Mouse (Mus musculus) MEL (cell line): ENCODE results near the gene Ovol2. TPM values are rescaled to one million over a fixed set of nuclear protein-coding genes. Genes with fewer than 3 reads are reported as not detected.
A peak's percentile ranks its signal among the peaks of the same experiment; 100 is the strongest.

Source experiments
- DNase-seq: peaks from one replicate; pipeline ENCODE4 v3.0.0; 2011; ENCODE audit warnings: low read depth, low spot score
- H3K27ac ChIP-seq: 2 replicates; pipeline ENCODE4 v1.5.1; 2012; ENCODE audit warnings: low read depth, mild to moderate bottlenecking, control low read depth, low read length, moderate library complexity; ENCODE audit not compliant: control insufficient read depth
- H3K27me3 ChIP-seq, 2 experiments: fragments of 150-350 bp in 1 of 2; sonication (generic) in 1 of 2; 2 replicates each; pipeline ENCODE4 v1.6.1; 2012; ENCODE audit warnings: low read length in 2 of 2, mild to moderate bottlenecking in 2 of 2, improper control_type of control experiment in 1 of 2, moderate library complexity in 1 of 2; ENCODE audit not compliant: insufficient read depth in 2 of 2, control insufficient read depth in 1 of 2
- H3K36me3 ChIP-seq, 2 experiments: 2 replicates each; pipeline ENCODE4 v1.6.1; 2012 to 2014; ENCODE audit warnings: low read length in 2 of 2, improper control_type of control experiment in 1 of 2, inconsistent platforms in 1 of 2, mild to moderate bottlenecking in 1 of 2; ENCODE audit not compliant: insufficient read depth in 2 of 2, control insufficient read depth in 1 of 2
- H3K4me1 ChIP-seq, 2 experiments: fragments of 150-350 bp in 1 of 2; sonication (generic) in 1 of 2; 2 replicates each; pipeline ENCODE4 v1.6.1; 2012; ENCODE audit warnings: low read length in 2 of 2, improper control_type of control experiment in 1 of 2, mild to moderate bottlenecking in 1 of 2; ENCODE audit not compliant: insufficient read depth in 2 of 2, control insufficient read depth in 1 of 2
- H3K4me3 ChIP-seq, 2 experiments: fragments of 150-350 bp in 1 of 2; sonication (generic) in 1 of 2; 2 replicates each; pipeline ENCODE4 v1.5.1; 2012; ENCODE audit warnings: low read depth in 2 of 2, low read length in 2 of 2, mild to moderate bottlenecking in 2 of 2, moderate library complexity in 2 of 2, control low read depth in 1 of 2, improper control_type of control experiment in 1 of 2; ENCODE audit not compliant: control insufficient read depth in 1 of 2, insufficient read depth in 1 of 2
- H3K79me2 ChIP-seq: 2 replicates; pipeline ENCODE4 v1.6.1; 2012; ENCODE audit warnings: mild to moderate bottlenecking, low read length, moderate library complexity; ENCODE audit not compliant: control insufficient read depth, poor library complexity, insufficient read depth
- H3K9ac ChIP-seq: 2 replicates; pipeline ENCODE4 v1.6.1; 2012; ENCODE audit warnings: low read depth, mild to moderate bottlenecking, control low read depth, low read length, moderate library complexity; ENCODE audit not compliant: control insufficient read depth, poor library complexity, severe bottlenecking
- H3K9me3 ChIP-seq: fragments of 150-350 bp; sonication (generic); replicated peaks from 2 replicates; pipeline ENCODE4 v1.6.1; 2012; ENCODE audit warnings: mild to moderate bottlenecking, low read length, improper control_type of control experiment, moderate library complexity; ENCODE audit not compliant: insufficient read depth
- CTCF ChIP-seq, 3 experiments: IDR thresholded peaks in 2 of 3; conservative IDR thresholded peaks in 1 of 3; 2 replicates each; pipeline ENCODE4 v1.5.1; 2011 to 2012; ENCODE audit warnings: low read length in 3 of 3, low read depth in 2 of 3, mild to moderate bottlenecking in 2 of 3, improper control_type of control experiment in 1 of 3, inconsistent platforms in 1 of 3, mixed read lengths in 1 of 3, moderate library complexity in 1 of 3; ENCODE audit not compliant: control insufficient read depth in 1 of 3, insufficient read depth in 1 of 3, poor library complexity in 1 of 3, severe bottlenecking in 1 of 3
- ETS1 ChIP-seq: IDR thresholded peaks from 2 replicates; pipeline ENCODE4 v1.6.1; 2012; ENCODE audit warnings: low read depth, mild to moderate bottlenecking, inconsistent platforms, low read length, improper control_type of control experiment, moderate library complexity
- JUND ChIP-seq: IDR thresholded peaks from 2 replicates; pipeline ENCODE4 v1.6.1; 2011; ENCODE audit warnings: low read depth, mild to moderate bottlenecking, improper control_type of control experiment, low read length
- KAT2A ChIP-seq: conservative IDR thresholded peaks from 2 replicates; pipeline ENCODE4 v1.6.1; 2012; ENCODE audit warnings: low read depth, low read length, improper control_type of control experiment, inconsistent platforms
- MAX ChIP-seq: IDR thresholded peaks from 2 replicates; pipeline ENCODE4 v1.6.1; 2011; ENCODE audit warnings: low read length, improper control_type of control experiment
- NELFE ChIP-seq: IDR thresholded peaks from 2 replicates; pipeline ENCODE4 v1.6.1; 2011; ENCODE audit warnings: low read depth, low read length, improper control_type of control experiment
- POLR2A ChIP-seq, 2 experiments: IDR thresholded peaks; 2 replicates each; pipeline ENCODE4 v1.6.1; 2011 to 2012; ENCODE audit warnings: low read length in 2 of 2, mild to moderate bottlenecking in 2 of 2, control low read depth in 1 of 2, improper control_type of control experiment in 1 of 2, low read depth in 1 of 2, moderate library complexity in 1 of 2; ENCODE audit not compliant: control insufficient read depth in 1 of 2, insufficient read depth in 1 of 2, poor library complexity in 1 of 2
- POLR2AphosphoS2 ChIP-seq: IDR thresholded peaks from 2 replicates; pipeline ENCODE4 v1.6.1; 2011; ENCODE audit warnings: low read length, improper control_type of control experiment
- SIN3A ChIP-seq: IDR thresholded peaks from 2 replicates; pipeline ENCODE4 v1.6.1; 2012; ENCODE audit warnings: low read length, improper control_type of control experiment, inconsistent platforms
- SMC3 ChIP-seq: IDR thresholded peaks from 2 replicates; pipeline ENCODE4 v1.6.1; 2011; ENCODE audit warnings: low read depth, low read length, improper control_type of control experiment
- TBP ChIP-seq: IDR thresholded peaks from 2 replicates; pipeline ENCODE4 v1.8.0; 2011; ENCODE audit warnings: low read depth, low read length, improper control_type of control experiment
- UBTF ChIP-seq: IDR thresholded peaks from 2 replicates; pipeline ENCODE4 v1.6.1; 2012; ENCODE audit warnings: low read depth, mild to moderate bottlenecking, inconsistent platforms, low read length, improper control_type of control experiment, moderate library complexity, borderline replicate concordance; ENCODE audit not compliant: insufficient read depth
- USF1 ChIP-seq: IDR thresholded peaks from 2 replicates; pipeline ENCODE4 v1.6.1; 2014; ENCODE audit warnings: low read depth, mild to moderate bottlenecking, inconsistent platforms, low read length, improper control_type of control experiment, moderate library complexity
- ZC3H11A ChIP-seq: IDR thresholded peaks from 2 replicates; pipeline ENCODE4 v1.6.1; 2012; ENCODE audit warnings: low read depth, mild to moderate bottlenecking, inconsistent platforms, low read length, improper control_type of control experiment
- ZKSCAN1 ChIP-seq: IDR thresholded peaks from 2 replicates; pipeline ENCODE4 v1.6.1; 2012; ENCODE audit warnings: low read depth, mild to moderate bottlenecking, inconsistent platforms, low read length, improper control_type of control experiment, moderate library complexity
- ZMIZ1 ChIP-seq: IDR thresholded peaks from 2 replicates; pipeline ENCODE4 v1.6.1; 2012; ENCODE audit warnings: low read depth, mild to moderate bottlenecking, inconsistent platforms, low read length, improper control_type of control experiment, moderate library complexity
- polyA plus RNA-seq, 2 experiments: library from polyadenylated mRNA; stranded (reverse) in 1 of 2; unstranded in 1 of 2; fragments of >175 nt in 1 of 2; fragments of >200 nt in 1 of 2; gene quantifications; 2 replicates each; pipeline versions ENCODE4 v1.2.1 to v1.2.4; 2012; ENCODE audit warnings: low replicate concordance in 2 of 2, low read depth in 1 of 2; ENCODE audit not compliant: insufficient read length in 2 of 2, insufficient read depth in 1 of 2, missing spikeins in 1 of 2
- total RNA-seq: library from RNA; depleted of rRNA; stranded (reverse); fragments of 300-350 nt; gene quantifications from 2 replicates; pipeline ENCODE4 v1.2.3, GENCODE M21; 2012

Ovol2 gene
- total and polyA plus RNA-seq, 3 experiments: not detected

DNA sequence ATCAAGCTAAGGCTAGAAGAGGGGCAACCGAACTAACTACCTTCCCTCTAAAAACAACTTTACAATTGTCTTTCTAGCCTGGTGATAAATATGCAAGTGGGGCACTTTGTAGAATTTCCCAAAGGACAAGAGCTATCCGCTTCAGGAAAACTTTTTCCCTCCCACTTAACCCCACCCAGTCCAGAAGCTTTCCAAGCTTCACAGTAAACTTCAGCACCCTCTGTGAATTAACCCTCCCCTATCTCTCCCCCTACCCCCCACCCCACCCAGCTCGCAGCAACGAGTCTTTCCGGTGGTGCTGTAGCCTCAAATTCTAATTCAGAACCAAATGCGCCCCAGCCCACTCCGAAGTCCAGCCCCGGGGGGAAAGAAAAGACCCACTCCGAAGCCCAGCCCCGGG lies 2.5 kb downstream of the Ovol2 start:
- Histone ChIP-seq H3K36me3 (no peaks in the 10 kb centered on the region), H3K9ac (no peak overlapping the region)

DNA sequence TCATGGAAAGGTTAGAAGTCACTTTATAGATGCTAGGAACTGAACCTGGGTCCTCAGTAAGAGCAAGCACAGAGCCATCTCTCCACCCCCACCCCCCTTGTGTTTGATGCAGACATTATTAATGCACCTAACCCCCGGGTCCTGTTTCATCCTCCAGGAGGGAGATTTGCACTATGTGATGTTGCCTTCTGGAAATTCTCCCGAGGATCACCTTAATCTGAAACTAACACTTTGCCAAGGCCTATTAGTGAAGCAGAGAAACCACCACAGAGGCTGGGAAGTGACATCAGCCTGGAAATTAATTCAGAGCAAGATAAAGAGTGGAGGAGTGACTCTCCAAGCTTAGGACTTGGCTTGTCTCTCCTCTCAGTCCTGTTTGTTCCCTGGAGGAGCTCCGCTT lies 7.7 kb downstream of the Ovol2 start:
- Histone ChIP-seq H3K4me3 (no peak overlapping the region), H3K9me3 (no peaks in the 10 kb centered on the region), H3K27me3 (no peaks in the 10 kb centered on the region; a peak in 1 of 4 replicates), H3K4me1 (no peaks in the 10 kb centered on the region), H3K9ac (no peak overlapping the region), H3K27ac (no peak overlapping the region), H3K36me3 (no peaks in the 10 kb centered on the region), H3K79me2 (no peaks in the 10 kb centered on the region)
- DNase-seq: no peak
- TF ChIP-seq NELFE: no peak
- no peak for TF ChIP-seq CTCF (IDR thresholded peaks at IDR 0.05 in 2 of 3, conservative IDR thresholded peaks at IDR 0.05 in 1 of 3; ENCODE audit: control insufficient read depth in 1 of 3, insufficient read depth in 1 of 3, low read depth in 2 of 3, low read length in 3 of 3, poor library complexity in 1 of 3, severe bottlenecking in 1 of 3)
- no peak for TF ChIP-seq POLR2AphosphoS2
- TF ChIP-seq ZC3H11A: no peak
- TF ChIP-seq SIN3A: no peak
- TF ChIP-seq JUND: no peak
- no peak for TF ChIP-seq SMC3
- TF ChIP-seq MAX: no peak
- TF ChIP-seq ZMIZ1: no peak
- TF ChIP-seq ZKSCAN1: no peak
- no peak for TF ChIP-seq POLR2A (IDR thresholded peaks at IDR 0.05; ENCODE audit: control insufficient read depth in 1 of 2, insufficient read depth in 1 of 2, low read depth in 1 of 2, low read length in 2 of 2, poor library complexity in 1 of 2)
- no peak for TF ChIP-seq ETS1
- no peak for TF ChIP-seq USF1
- TF ChIP-seq UBTF: no peak

More for the DNA sequence above, 2.5 kb downstream of the Ovol2 start:
- no peaks in the 10 kb centered on the region for H3K9me3 ChIP-seq
- peaks cover 0 to 2% of the 10 kb centered on the region in 2 experiments; a peak in 2 of 4 replicates for H3K27me3 ChIP-seq
- H3K4me3 ChIP-seq: no peak overlapping the region
- no peaks in the 10 kb centered on the region for H3K4me1 ChIP-seq
- no peak for DNase-seq
- TF ChIP-seq UBTF (no peak), POLR2AphosphoS2 (no peak)
- H3K27ac ChIP-seq: no peak overlapping the region
- no peaks in the 10 kb centered on the region for H3K79me2 ChIP-seq

DNA sequence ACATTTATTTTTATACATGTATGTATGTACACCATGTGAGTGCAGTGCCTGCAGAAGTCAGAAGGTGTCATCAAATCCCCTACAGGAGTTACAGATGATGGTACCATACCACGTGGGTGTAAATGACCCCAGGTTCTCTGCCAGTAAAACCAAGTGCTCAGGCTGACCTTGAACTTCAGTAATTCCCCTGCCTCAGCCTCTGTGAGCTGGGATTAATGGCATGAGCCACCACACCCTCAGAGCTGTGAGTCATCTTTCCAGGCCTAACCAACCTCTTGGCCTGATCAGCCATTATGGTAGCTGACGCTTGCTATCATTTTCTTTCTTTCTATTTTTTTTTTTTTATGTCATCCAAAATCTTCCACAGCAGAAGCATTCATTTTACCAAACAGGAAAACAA lies 20.6 kb downstream of the Ovol2 start:
- Histone ChIP-seq H3K9me3 (no peaks in the 10 kb centered on the region), H3K27ac (no peak overlapping the region), H3K79me2 (no peaks in the 10 kb centered on the region), H3K4me1 (no peaks in the 10 kb centered on the region), H3K27me3 (no peaks in the 10 kb centered on the region; a peak in 1 of 4 replicates), H3K4me3 (no peak overlapping the region), H3K36me3 (no peaks in the 10 kb centered on the region), H3K9ac (no peak overlapping the region)
- DNase-seq: no peak
- no peak for TF ChIP-seq MAX
- peak; percentile 71 for TF ChIP-seq TBP
- TF ChIP-seq KAT2A: no peak
